Mouse (Mus musculus): ENCODE measurements around the gene Nudc. TPM values are rescaled to one million over a fixed set of nuclear protein-coding genes. Genes with fewer than 3 reads are reported as not detected.

Nudc gene
- polyA plus RNA-seq, 1 experiment, result 231 TPM

DNA sequence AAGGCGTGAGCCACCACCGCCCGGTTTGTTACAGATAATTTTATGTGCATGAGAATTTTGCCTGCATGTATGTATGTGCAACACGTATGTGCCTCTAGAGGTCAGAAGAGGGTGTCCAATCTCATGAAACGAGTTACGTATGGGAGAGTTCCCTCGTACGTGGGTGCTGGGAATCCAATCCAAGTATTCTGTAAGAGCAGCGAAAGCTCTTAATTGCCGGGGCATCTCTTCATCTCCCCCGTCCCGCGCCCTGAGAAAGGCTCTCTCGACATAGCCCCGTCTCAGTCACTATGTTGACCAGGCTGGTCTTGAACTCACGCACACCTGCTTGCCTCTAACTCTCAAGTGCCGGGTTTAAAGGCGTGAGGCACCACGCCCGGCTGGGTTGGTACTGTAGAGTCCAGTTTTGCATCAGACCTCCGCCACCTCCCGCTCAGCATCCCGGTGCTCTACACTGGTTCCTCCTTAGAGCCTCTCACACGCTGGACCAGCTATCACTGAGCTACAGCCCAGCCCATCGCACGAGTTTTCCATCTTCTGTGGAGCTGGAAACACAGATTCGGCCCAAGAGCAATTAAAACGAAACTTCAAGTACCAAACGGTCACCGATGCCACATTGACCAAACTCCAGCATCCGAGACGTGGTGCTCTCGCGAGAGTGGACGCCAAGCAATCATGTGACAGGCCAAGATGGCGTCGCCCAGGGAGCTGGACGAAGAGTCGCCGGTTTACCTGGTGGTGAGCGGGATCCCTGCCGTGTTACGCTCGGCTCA is 28.5 kb upstream of the Nudc start, which contains the start of gene Gpatch3:
TSS of gene Gpatch3 (plus strand) at position 676 of the 773 bp plus-strand sequence.
- 3% methylated on average over 44 of the region's 44 CpGs for WGBS
- no peaks in the 10 kb centered on the region for H3K4me1 ChIP-seq (ENCODE audit: control insufficient read depth, insufficient read depth, low read length)
- TF ChIP-seq POLR2A (IDR thresholded peaks at IDR 0.05; ENCODE audit: borderline replicate concordance, insufficient read depth, low read length) (peak; percentile 91), CTCF (IDR thresholded peaks at IDR 0.05; ENCODE audit: borderline replicate concordance, insufficient read depth, low read depth, low read length) (no peak)
- H3K4me3 ChIP-seq (replicated peaks; ENCODE audit: insufficient read depth, low read depth, low read length), result peak within 1 kb of the TSS; percentile 76
- peak within 1 kb of the TSS; percentile 8 for H3K27ac ChIP-seq (ENCODE audit: insufficient read depth, low read length)
- H3K27me3 ChIP-seq (ENCODE audit: control insufficient read depth, insufficient read depth, low read length), result no peaks in the 10 kb centered on the region
- peak; percentile 92 for DNase-seq

- Histone ChIP-seq H3K4me3 (replicated peaks; ENCODE audit: insufficient read depth, low read depth, low read length) (no peak overlapping the region), H3K4me1 (ENCODE audit: control insufficient read depth, insufficient read depth, low read length) (no peaks in the 10 kb centered on the region), H3K27me3 (ENCODE audit: control insufficient read depth, insufficient read depth, low read length) (no peaks in the 10 kb centered on the region), H3K27ac (ENCODE audit: insufficient read depth, low read length) (no peak overlapping the region)
- TF ChIP-seq POLR2A (IDR thresholded peaks at IDR 0.05; ENCODE audit: borderline replicate concordance, insufficient read depth, low read length) (no peak), CTCF (IDR thresholded peaks at IDR 0.05; ENCODE audit: borderline replicate concordance, insufficient read depth, low read depth, low read length) (no peak)
- 35% methylated on average over 10 of the region's 10 CpGs for WGBS
- DNase-seq, result no peak
Measured at GRCm38 (mm10) chr4:133570066-133570466, 24.3 kb upstream of the Nudc start.

DNA sequence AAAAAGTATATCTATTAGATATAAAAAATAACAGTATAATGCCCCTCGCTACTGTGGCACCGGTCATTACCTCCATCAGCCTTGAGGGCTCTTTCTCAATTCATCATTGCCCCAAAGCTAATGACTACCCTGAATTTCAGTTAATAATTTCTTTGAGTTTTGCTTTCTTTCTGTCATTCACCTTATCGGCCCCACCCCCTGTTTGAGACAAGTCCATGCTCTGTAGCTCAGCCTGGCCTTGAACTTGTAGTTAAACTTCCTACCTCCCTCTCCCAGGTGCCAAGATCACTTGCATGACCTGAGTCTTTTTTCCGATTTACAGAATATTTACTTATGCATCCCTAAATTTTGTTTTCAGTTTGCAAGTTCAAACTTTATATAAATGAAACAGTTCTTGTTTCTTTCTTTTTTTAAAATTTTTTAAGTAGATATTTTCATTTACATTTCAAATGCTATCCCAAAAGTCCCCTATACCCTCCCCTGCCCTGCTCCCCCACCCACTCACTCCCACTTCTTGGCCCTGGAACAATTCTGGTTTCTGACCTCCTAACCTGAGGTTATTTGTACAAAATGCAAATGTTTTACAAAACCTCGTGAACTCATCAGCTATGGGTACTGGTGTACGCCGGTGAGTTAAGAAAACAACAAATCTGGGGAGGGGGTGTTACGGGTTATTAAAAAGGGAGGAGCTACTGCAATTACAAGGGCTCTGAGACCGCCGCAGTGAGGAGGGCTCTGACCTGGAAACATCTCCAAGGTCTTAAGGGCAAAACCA is 23.7 kb upstream of the Nudc start:
- Histone ChIP-seq H3K4me3 (replicated peaks; ENCODE audit: insufficient read depth, low read depth, low read length) (no peak overlapping the region), H3K4me1 (ENCODE audit: control insufficient read depth, insufficient read depth, low read length) (no peaks in the 10 kb centered on the region), H3K27ac (ENCODE audit: insufficient read depth, low read length) (no peak overlapping the region), H3K27me3 (ENCODE audit: control insufficient read depth, insufficient read depth, low read length) (no peaks in the 10 kb centered on the region)
- 74% methylated on average over 10 of the region's 10 CpGs for WGBS
- TF ChIP-seq POLR2A (IDR thresholded peaks at IDR 0.05; ENCODE audit: borderline replicate concordance, insufficient read depth, low read length) (no peak), CTCF (IDR thresholded peaks at IDR 0.05; ENCODE audit: borderline replicate concordance, insufficient read depth, low read depth, low read length) (no peak)
- no peak for DNase-seq

GRCm38 (mm10) chr4:133567251-133567650 is 21.5 kb upstream of the Nudc start:
- Histone ChIP-seq H3K4me1 (ENCODE audit: control insufficient read depth, insufficient read depth, low read length) (peaks cover 11% of the 10 kb centered on the region; the same call in 1 of the 2 replicates), H3K27ac (ENCODE audit: insufficient read depth, low read length) (no peak overlapping the region), H3K27me3 (ENCODE audit: control insufficient read depth, insufficient read depth, low read length) (no peaks in the 10 kb centered on the region), H3K4me3 (replicated peaks; ENCODE audit: insufficient read depth, low read depth, low read length) (no peak overlapping the region)
- TF ChIP-seq CTCF (IDR thresholded peaks at IDR 0.05; ENCODE audit: borderline replicate concordance, insufficient read depth, low read depth, low read length), result no peak
- TF ChIP-seq POLR2A (IDR thresholded peaks at IDR 0.05; ENCODE audit: borderline replicate concordance, insufficient read depth, low read length), result no peak
- no peak for DNase-seq
- WGBS, result 33% methylated on average over 8 of the region's 8 CpGs

- peak; percentile 86 to 91 for DNase-seq
- WGBS, result 2% methylated on average over 11 of the region's 11 CpGs
- no peaks in the 10 kb centered on the region for H3K27me3 ChIP-seq (ENCODE audit: control insufficient read depth, insufficient read depth, low read length)
- H3K4me1 ChIP-seq (ENCODE audit: control insufficient read depth, insufficient read depth, low read length), result peaks cover 11% of the 10 kb centered on the region; the same call in 1 of the 2 replicates
- H3K27ac ChIP-seq (ENCODE audit: insufficient read depth, low read length), result peak overlapping the region; percentile 94
- TF ChIP-seq POLR2A (IDR thresholded peaks at IDR 0.05; ENCODE audit: borderline replicate concordance, insufficient read depth, low read length) (peak; percentile 19; the same call in 1 of the 2 replicates), CTCF (IDR thresholded peaks at IDR 0.05; ENCODE audit: borderline replicate concordance, insufficient read depth, low read depth, low read length) (no peak)
- H3K4me3 ChIP-seq (replicated peaks; ENCODE audit: insufficient read depth, low read depth, low read length), result peak overlapping the region; percentile 43
Measured at GRCm38 (mm10) chr4:133563123-133563571, 17.4 kb upstream of the Nudc start.

DNA sequence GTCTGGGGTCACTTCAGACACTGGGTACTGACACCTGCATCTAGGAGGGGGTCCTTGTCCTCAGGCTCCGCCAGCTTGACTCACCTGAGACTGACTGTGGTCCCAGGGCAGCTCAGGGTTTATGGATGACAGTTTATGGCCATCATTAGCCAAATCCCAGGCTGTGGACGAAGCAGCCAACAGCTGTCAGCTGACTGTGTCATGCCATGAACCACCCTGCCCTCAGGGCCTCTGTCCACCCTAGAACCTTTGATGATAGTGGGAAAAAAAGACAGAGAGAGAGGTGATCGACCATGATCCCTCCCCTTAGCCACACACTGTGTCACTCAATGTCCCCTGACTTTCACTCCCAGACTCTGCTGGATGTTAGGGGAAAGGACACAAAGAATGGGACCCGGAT is 15.8 kb upstream of the Nudc start:
- WGBS, result 78% methylated on average over 4 of the region's 4 CpGs
- H3K27ac ChIP-seq (ENCODE audit: insufficient read depth, low read length), result no peak overlapping the region
- no peak for DNase-seq
- no peak overlapping the region for H3K4me3 ChIP-seq (replicated peaks; ENCODE audit: insufficient read depth, low read depth, low read length)
- no peaks in the 10 kb centered on the region for H3K27me3 ChIP-seq (ENCODE audit: control insufficient read depth, insufficient read depth, low read length)
- TF ChIP-seq POLR2A (IDR thresholded peaks at IDR 0.05; ENCODE audit: borderline replicate concordance, insufficient read depth, low read length) (no peak), CTCF (IDR thresholded peaks at IDR 0.05; ENCODE audit: borderline replicate concordance, insufficient read depth, low read depth, low read length) (no peak)
- peaks cover 11% of the 10 kb centered on the region; the same call in 1 of the 2 replicates for H3K4me1 ChIP-seq (ENCODE audit: control insufficient read depth, insufficient read depth, low read length)

DNA sequence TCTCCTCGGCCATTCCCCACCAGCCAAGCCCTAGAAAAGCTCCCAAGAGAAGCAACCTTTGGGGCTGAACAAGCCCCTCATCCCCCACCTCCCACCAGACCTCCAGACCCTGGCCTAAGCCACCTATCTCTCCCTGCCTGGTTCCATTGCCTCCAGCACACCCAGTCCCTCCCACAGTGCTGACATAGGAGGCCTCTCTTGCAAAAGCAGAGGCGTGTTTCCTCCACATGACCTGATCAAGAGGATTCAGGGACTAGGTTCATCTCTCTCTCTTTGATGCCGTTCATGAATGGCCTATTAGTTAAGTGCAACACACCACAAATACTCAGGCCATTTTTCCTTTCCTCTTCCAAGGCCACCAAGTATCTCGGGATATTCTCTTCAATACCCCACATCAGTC is 14.1 kb upstream of the Nudc start:
- DNase-seq, result no peak
- no peak overlapping the region for H3K4me3 ChIP-seq (replicated peaks; ENCODE audit: insufficient read depth, low read depth, low read length)
- no peak overlapping the region for H3K27ac ChIP-seq (ENCODE audit: insufficient read depth, low read length)
- TF ChIP-seq CTCF (IDR thresholded peaks at IDR 0.05; ENCODE audit: borderline replicate concordance, insufficient read depth, low read depth, low read length) (no peak), POLR2A (IDR thresholded peaks at IDR 0.05; ENCODE audit: borderline replicate concordance, insufficient read depth, low read length) (no peak)
- H3K4me1 ChIP-seq (ENCODE audit: control insufficient read depth, insufficient read depth, low read length), result peaks cover 11% of the 10 kb centered on the region; the same call in 1 of the 2 replicates
- no peaks in the 10 kb centered on the region for H3K27me3 ChIP-seq (ENCODE audit: control insufficient read depth, insufficient read depth, low read length)
- 69% methylated on average over 4 of the region's 4 CpGs for WGBS
